Mouse (Mus musculus) thymus, adult 2 months (tissue): ENCODE results near the gene Stra6l.

Experiments
- CTCF ChIP-seq: fragments of 200-500 bp; IDR thresholded peaks from 2 replicates; pipeline ENCODE4 v1.5.1; 2012; ENCODE audit warnings: mild to moderate bottlenecking, control low read depth, low read length, moderate library complexity, borderline replicate concordance; ENCODE audit not compliant: control insufficient read depth, poor library complexity, insufficient read depth; ENCODE audit errors: extremely low read depth
- POLR2A ChIP-seq: fragments of 200-500 bp; IDR thresholded peaks from 2 replicates; pipeline ENCODE4 v1.6.1; 2012; ENCODE audit warnings: mild to moderate bottlenecking, low read length, control low read depth, moderate library complexity; ENCODE audit not compliant: control insufficient read depth, poor library complexity, insufficient read depth; ENCODE audit errors: extremely low read depth

- no peak for TF ChIP-seq CTCF
- TF ChIP-seq POLR2A: no peak
These were observed 4.1 kb upstream of the Stra6l start for GRCm38 (mm10) chr4:45844355-45844754.
